Mouse (Mus musculus) lung, adult 2 months (tissue): ENCODE results near the gene Bpifb1.

Experiments used
- CTCF ChIP-seq: fragments of 200-500 bp; IDR thresholded peaks from 2 replicates; pipeline ENCODE4 v1.5.1; 2011; ENCODE audit warnings: mild to moderate bottlenecking, low read length, control low read depth; ENCODE audit not compliant: insufficient read depth
- POLR2A ChIP-seq: fragments of 200-500 bp; IDR thresholded peaks from 2 replicates; pipeline ENCODE4 v1.6.1; 2011; ENCODE audit warnings: low read depth, mild to moderate bottlenecking, control low read depth, low read length, borderline replicate concordance; ENCODE audit errors: extremely low read depth

DNA sequence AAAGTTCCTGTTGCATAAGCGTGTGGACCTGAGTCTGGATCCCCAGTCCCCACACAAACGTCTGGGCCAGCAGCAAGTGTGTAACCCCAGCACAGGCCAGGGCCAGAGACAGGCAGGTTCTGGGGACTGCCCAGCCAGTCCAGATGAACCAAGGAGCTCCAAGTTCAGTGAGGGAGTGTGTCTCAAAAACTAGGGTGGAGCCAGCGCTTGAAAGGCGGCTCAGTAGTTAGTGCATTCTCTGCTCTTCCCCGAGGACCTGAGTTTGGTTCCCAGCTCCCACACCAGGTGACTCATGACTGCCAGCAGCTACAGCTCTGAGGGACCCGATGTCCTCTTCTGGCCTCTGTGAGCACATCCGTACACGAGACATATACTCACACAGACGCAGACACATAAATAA, 6.4 kb downstream of the Bpifb1 start:
- TF ChIP-seq POLR2A (no peak), CTCF (no peak)
